Mouse (Mus musculus) G1E (cell line): ENCODE data around the gene Cib1.

Experiments used
- CTCF ChIP-seq: IDR thresholded peaks from 2 replicates; pipeline ENCODE4 v1.5.1; 2012; ENCODE audit warnings: low read depth, low read length, inconsistent platforms, mixed read lengths
- GATA1 ChIP-seq: IDR thresholded peaks from 2 replicates; pipeline ENCODE4 v1.6.1; 2012; ENCODE audit warnings: borderline replicate concordance, low read length, inconsistent platforms, mixed read lengths
- GATA2 ChIP-seq: IDR thresholded peaks from 2 replicates; pipeline ENCODE4 v1.6.1; 2012; ENCODE audit warnings: low read depth, low read length, inconsistent platforms, borderline replicate concordance
- POLR2AphosphoS5 ChIP-seq: IDR thresholded peaks from 2 replicates; pipeline ENCODE4 v1.6.1; 2012; ENCODE audit warnings: low read depth, low read length, inconsistent platforms; ENCODE audit not compliant: insufficient replicate concordance
- TAL1 ChIP-seq: conservative IDR thresholded peaks from 2 replicates; pipeline ENCODE4 v1.6.1; 2012; ENCODE audit warnings: low read depth, low read length, inconsistent platforms, mixed read lengths

GRCm38 (mm10) chr7:80201888-80202540 lies 30.6 kb downstream of the Cib1 start:
- TF ChIP-seq CTCF (no peak), TAL1 (no peak), POLR2AphosphoS5 (no peak), GATA1 (no peak), GATA2 (no peak)
